Mouse (Mus musculus): ENCODE measurements around the gene Rragb. TPM values are rescaled to one million over a fixed set of nuclear protein-coding genes. Genes with fewer than 3 reads are reported as not detected.

Rragb gene
- 7.6 TPM for polyA plus RNA-seq (2017; shearing (Covaris generic))

GRCm38 (mm10) chrX:153139734-153140515 is at the start of gene Rragb:
Gene Rragb, plus strand, starts transcription at chrX:153139981.

GRCm38 (mm10) chrX:153118486-153118885 is 21.3 kb upstream of the Rragb start, which contains the start of gene Foxr2:
Gene Foxr2, plus strand, starts transcription at chrX:153118786.

Other genes with a start within 250 kb of the Rragb start
- gene Usp51, start 133.5 kb upstream of the Rragb start, polyA plus RNA-seq (2017; shearing (Covaris generic)) = not detected
- gene Mageh1, start 102.4 kb upstream of the Rragb start, polyA plus RNA-seq (2017; shearing (Covaris generic)) = not detected
- gene Foxr2, start 21.2 kb upstream of the Rragb start, polyA plus RNA-seq (2017; shearing (Covaris generic)) = not detected
- gene Klf8, start 97.5 kb downstream of the Rragb start, polyA plus RNA-seq (2017; shearing (Covaris generic)) = 1.1 TPM